Mouse (Mus musculus) cerebellum, postnatal 25 days (tissue): ENCODE measurements around the gene Kif21a.

Source experiments
- DNase-seq, 2 experiments: peaks; one replicate each; pipeline ENCODE4 v3.0.0; 2021; ENCODE audit warnings: mixed read lengths in 2 of 2

The Kif21a gene

GRCm38 (mm10) chr15:91018161-91018860, 31.4 kb downstream of the Kif21a start:
- DNase-seq: no peak

GRCm38 (mm10) chr15:91017261-91018160, 32.2 kb downstream of the Kif21a start:
- peak; percentile 25 to 42 for DNase-seq

DNA sequence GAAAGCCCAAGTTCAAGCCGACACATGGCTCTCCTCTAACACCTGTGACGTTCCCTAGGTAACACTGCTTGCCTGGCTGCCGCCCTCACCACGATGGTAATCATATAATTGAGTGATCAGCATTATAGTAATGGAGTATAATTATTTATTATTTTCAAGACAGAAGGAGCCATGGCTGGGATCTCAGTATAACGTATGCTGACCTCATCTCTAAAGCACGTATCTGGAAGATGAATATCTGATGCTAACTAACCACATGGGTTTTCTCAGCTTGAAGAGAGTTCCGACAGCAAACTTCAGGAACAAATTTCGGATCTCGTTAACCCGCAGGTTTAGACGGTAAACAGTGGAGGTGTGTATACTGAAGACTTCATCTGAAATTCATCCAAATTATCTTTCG, 33.4 kb downstream of the Kif21a start:
- no peak for DNase-seq

DNA sequence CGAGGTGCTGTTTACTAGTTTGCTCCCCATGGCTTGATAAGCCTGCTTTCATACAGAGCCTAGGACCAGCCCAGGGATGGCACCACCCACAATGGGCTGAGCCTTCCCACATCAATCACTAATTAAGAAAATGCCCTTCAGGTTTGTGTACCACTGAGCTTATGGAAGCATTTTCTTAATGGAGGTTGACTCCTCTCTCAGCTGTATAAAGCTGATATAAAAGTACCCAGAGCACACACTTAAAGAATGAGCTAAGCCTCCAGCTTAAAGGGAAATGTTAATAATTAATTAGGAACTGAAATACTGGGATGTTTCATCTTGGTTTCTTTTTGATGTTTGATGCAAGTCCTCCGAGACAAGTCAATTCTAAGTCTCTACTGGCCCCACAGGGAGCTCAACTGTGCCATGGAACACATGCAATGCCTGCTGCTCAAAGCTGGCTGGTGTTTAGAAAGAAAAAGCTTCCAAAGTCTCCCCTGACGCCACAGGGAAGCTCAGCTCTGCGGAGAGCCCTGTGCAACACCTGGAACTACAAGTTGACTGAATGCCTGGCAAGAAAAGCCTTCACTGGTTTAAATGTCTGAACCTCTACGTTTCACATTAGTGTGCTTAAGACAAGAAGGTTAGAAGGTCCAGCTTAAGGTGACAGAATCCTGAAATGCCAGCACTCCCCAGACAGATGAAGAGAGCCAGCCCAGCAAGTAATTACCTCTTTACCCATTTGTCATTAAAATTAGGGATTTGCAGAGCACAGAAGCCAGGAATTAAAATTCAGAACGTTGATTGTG, 36.8 kb downstream of the Kif21a start:
- DNase-seq: no peak

DNA sequence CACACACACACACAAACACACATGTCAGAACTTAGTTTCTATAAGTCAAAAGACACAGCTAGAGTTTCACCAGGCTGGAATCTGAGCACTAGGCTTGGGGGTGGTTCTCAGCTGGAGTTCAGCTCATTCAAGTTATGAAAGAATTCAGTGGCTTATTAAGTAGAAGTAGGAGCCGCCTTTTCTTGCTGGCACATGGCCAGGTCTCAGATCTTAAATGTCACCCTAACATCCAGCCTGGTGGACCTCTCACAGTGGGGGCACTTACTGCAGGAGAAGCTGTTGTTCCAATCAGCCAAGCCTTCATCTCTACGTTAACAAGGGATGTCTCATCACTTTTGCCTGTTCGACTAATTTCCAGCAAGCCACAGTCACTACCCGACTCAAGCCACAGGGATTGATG, 39.5 kb downstream of the Kif21a start:
- DNase-seq: no peak

DNA sequence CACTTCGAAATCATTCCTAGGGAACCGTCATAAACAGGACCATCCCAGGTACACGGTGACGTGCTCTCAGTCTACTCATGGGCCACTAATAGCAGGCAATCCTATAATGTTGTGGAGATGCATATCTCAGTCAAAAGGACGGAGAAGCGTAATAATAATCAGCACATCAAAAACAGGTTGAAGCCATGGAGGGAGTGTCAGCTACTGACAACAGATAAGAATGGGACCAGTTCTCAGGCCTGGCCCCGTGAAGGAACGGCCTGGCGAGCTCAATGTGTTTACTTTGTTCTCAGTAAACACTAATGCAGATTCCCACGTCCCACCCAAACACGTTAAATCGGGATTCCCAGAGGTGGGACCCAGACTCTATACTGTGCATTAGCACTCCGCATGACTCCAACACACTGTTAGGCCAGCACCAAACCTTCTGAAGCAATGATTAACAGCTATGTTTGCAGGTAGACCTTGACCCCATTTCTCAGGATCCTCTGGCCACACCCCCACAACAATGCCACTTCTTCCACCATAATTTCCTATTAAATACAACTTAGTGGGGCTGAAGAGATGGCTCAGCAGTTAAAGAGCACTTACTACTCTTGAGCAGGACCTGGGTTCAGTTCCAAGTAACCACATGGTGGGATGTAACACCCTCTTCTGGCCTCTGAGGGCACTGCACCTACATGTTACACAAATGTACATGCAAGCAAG, 42.5 kb downstream of the Kif21a start:
- no peak for DNase-seq

DNA sequence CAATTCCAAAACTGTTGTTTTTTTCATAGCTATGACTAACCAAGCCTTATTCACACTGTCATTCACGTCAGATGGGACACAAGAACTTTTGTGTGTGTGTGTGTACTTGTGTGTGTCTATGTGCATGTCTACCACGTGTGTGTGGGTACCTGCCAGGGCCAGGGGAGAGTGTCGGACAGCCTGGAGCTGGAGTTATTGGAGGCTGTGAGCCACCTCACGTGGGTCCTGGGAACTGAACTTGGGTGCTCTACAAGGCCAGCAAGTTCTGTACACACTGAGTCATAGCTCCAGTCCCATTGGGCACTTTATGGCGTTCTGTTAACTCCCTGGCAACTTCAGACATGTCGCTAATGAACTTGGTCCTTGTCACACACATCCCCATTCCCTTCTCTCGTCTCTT, 45.0 kb downstream of the Kif21a start:
- DNase-seq: no peak

GRCm38 (mm10) chr15:91001037-91001616, 48.6 kb downstream of the Kif21a start:
- DNase-seq: no peak

DNA sequence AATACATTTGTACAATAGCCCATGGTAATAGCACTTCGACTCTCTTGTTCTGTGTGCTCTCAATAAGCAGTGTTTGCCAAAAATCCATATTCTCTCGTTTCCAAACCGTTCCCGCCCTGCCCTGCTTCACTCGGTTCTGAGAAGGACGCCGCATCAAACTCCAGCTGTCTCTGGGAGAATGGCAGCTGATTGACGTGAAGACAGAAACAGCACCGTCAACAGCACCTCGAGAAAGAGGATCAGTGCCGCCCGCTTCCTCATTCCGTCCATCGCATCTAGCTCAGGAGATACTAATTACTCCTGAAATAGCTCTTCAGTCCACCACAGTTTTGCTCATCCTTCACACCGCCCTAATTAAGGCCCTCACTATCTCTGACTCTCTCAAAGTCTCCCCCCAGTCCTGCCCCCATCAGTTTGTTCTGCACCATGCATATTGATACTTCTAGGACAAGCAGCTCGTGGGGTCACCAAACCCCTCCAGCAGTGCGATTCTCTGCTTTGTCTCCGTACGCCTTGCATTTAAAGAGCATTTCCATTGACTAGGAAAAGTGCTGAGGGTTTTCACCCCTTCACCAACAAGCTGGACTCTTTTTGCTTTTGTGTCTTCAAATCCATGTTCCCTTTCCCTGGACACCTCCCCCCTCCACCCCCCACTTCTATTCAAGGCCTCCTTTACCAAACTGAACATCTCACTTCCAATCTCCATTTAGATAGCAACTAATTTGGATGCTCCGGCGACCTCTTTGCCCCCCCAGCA, 49.3 kb downstream of the Kif21a start:
- DNase-seq: no peak

DNA sequence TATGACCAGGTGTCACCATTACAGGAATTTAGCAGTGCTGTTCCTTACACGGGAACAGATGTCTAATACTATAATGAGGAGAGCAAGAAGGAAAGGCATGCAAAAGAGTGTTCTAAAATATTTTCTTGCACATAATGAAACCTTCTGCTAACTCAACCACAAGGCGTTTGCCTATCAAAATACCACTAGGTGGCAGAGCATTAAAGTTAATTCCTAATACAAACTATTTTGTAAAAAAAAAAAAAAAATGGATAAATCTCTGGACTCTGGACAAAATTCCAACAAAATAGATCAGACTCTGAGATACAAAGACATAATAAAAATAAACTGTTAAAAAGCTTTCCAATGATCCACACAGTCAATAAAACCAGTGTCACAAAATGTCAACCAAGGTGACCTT, 56.9 kb downstream of the Kif21a start:
- DNase-seq: no peak

DNA sequence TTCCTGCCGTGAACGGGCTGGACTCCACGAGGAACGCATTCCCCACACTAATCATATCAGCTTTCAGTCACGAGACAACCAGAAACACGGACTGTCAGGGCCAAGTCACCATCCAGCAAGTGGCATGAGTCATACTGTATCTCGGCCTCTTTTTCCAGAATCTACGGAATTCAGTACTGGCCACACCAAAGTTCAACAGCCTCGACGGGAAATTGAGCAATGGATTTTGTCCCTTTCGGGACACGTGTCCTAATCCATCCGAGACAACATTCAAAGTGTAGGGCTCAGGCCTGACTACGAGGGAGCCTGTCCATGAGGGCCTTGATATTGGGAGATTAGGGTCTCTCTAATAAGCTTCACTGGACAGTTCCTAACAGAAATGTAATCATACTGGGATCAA, 57.4 kb downstream of the Kif21a start:
- DNase-seq: no peak

GRCm38 (mm10) chr15:90991843-90992242, 57.9 kb downstream of the Kif21a start:
- DNase-seq: no peak

DNA sequence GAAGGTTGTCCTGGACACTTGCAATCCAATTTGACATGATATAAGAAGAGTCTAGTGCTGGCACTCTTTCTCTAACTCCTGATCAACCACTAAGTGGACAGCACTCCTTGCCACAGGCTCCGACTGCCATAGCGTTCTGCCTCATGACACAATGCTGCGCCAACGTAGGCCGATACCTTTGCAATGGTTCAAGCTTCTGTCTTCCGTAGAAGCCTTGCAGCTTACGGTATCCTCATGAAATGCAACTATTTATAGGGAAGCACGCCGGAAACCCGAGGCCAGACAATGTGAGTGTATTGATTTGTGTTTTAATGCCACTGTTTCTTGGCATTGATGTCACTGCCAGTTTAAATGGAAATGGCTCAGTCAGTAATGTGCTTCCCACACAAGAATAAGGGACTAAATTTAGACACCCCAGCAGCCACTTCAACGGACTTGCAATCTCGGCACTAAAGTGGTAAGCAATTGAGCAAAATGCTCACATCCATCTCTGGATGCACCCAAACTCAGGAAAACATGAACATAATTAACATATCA, 62.0 kb downstream of the Kif21a start:
- no peak for DNase-seq

DNA sequence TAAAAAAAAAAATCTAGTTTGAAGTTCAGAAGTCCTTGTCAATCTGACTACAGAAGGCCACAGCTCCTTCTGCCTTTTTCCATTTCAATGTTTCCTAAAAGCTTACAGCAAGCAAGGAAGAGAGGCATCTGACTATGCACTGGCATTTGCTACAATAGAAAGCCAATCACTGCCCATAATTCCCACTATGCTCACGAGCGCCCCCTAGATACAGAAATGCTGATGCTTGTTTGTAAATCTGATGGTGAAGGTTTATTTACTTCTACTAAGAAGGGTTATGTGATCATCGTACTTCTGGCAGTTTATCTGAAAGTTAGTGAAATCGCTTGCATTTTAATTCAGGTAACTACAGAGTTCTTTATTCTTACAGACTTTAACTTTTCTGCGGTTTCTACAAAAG, 73.8 kb downstream of the Kif21a start:
- DNase-seq: peak in 1 of 2 experiments; percentile 23

- DNase-seq: no peak
Observed at GRCm38 (mm10) chr15:90971914-90972767, 77.6 kb downstream of the Kif21a start.

DNA sequence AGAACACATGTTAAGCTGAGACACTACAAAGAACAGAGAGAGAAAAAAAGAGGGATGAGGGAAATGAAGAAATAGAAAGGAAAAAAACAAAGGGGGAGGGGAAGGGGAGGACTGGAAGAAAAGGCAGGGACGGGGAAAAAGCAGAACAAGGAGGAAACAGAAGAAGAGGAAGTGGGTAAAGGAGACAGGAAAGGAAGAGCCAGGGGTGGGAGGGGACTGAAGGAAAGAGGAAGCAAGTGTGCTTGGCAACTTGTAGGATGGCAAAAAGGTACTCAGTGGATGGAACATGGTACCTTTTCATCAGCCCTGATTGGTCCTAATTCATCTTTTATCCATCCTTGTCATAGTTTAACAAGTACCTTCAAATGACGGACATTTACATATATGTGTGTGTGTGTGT, 86.4 kb downstream of the Kif21a start:
- no peak for DNase-seq

DNA sequence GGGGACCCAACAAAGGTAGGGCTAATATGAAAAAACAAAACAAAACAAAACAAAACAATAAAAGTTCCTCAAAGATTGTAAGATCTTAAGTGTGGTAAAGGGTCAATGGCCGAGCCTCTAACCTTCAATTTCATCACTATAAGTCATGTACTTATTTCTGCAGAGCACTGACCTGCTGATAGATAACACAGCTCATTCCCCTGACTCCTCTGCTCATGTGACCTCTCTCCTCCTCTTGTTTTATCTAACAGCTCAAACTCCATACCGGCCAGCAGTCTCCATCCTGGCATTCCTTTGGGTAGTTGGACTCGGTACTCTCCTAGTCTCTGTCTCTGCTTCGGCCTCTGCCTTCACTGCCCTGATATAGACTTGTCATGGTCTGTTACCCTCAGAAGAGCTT, 87.2 kb downstream of the Kif21a start:
- no peak for DNase-seq

DNA sequence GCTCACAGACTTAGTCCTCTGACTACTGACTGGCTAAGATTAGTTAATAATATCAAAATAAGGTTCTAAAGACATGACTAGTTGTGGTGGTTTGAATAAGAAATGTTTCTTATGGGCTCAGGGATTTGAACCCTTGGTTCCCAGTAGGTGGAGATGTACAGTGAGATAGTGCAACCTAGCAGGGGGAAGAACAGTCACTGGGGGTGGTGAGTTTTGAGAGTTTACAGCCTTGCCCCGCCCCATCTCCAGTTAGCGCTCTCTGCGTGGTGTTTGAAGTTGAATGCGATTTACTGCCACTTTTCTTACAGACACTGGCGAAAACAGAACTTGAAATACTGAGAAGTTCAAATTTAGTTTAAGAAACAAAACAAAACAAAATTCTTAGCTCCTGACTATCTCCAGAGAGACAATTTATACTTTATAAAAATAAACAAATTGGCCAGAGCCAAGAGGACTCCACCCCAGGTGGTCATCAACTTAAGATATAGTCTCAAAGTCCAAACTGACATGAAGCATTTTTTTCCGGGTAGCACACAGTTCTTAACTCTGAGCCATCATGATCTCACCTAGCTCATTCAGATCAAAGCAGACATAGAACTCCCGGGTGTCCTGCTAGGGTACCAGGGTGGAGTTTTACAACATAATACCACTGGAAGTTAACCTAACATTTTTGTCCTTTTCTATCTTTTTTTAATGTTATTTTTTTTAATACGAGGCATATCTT, 88.8 kb downstream of the Kif21a start:
- DNase-seq: no peak

DNA sequence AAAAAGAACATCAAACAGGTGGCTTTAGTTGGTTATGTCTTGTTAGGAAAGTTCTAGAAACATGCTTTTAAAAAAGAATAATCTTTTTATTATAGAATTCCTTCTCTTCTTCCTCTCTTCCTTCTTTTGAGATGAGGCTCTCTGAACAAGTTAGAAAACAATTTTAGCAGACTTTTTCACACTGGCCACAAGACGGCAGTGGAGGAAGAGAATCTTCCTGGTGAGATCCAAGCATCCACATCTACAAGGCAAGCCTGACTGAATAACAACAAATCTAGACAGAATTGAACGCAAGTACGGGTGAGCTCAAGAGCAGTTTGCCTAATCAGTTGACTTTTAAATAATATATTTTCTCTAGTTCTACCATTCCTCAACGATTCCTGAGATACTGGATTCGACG, 98.4 kb downstream of the Kif21a start:
- no peak for DNase-seq

DNA sequence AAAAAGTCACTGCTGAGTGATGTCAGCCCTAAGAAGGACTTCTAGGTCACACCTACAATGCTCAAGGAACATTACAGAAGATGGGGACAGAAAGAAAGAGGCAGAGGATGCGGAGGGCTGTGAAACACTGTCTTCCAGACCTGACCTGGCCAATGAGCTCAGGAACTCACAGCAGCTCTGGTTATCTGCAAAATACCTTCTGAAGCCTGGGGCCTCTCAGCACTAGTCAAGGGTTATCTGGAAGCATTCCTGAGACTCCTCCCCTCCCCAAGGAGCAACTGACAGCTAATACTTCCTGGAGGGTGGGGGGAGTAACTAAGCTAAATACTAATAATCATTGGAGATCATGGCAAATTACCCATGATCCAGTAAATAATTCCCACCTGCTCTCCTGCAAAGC, 111.3 kb downstream of the Kif21a start:
- DNase-seq: no peak
